Mouse (Mus musculus) heart, adult 9 months (tissue): ENCODE measurements at regions not wholly inside any gene's neighbourhood (a gene's known extent, or its start where the extent isn't known, plus 50 kb on each side); places are given as distances from the start of the nearest gene placed in this dataset.
"Not testable (repeated sequence)": the region's sequence is repeated elsewhere in the genome, so short reads cannot be mapped to it uniquely, and the experiment has no call there.

Experiments
- DNase-seq, 2 experiments: peaks; one replicate each; pipeline ENCODE4 v3.0.0; 2022; ENCODE audit warnings: low spot score in 2 of 2

DNA sequence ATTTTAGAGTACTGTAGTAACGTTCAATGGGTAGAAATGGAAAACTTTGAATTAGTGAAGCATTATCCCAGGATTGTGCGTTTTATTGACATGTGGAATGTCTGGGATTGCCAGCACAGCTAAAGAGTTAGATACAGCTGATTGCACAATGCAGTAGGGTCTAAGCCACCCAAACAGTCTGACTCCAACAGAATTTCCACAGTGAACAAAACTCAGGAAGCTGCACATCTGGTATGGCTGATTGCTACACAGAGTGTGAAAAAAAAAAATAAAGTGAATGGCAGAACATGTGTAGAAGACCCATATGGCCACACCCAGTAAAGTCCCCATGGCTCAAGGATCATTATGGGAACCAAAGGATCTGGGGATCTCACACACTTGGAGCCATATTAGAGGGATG is 596.0 kb upstream of the Igfbp3 start:
- DNase-seq = peak; percentile 15 to 34

DNA sequence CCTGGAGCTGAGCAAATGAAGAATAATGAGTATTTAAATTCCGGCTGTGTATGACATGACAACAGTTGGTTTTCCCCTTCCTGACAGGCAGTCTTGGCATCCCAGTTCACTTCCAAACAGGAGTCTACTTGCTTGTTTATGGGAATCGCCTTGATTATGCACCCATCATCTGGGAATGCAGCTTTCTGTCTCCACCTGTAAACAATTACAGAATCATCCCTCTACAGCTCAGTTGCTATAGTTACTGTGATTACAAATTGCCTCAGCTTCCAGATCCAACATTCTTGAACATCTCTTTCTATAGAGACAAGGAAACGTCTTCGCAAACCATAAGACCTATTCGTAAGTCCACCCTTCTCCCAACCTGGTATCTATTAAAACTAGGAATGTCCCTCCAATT is 582.6 kb upstream of the Igfbp3 start:
- DNase-seq = no peak

DNA sequence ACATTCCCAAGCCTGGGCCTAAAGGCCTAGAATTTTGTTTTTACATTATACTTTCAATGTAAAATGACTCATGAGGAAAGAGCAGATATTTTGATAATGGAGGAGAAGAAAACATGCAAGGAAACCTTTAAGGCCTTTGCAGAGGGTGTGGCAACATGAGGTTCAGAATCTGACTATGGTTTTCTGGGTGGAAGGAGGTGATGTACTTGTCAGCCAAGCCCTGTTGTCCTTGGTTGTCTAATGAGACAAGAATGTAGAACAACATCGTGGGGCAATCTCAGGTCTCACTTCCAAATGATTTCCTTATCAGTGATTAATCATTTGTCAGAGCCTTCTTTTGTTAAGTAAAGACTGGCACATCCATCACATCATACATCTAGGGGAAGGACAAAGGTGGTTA is 580.5 kb upstream of the Igfbp3 start:
- no peak for DNase-seq

DNA sequence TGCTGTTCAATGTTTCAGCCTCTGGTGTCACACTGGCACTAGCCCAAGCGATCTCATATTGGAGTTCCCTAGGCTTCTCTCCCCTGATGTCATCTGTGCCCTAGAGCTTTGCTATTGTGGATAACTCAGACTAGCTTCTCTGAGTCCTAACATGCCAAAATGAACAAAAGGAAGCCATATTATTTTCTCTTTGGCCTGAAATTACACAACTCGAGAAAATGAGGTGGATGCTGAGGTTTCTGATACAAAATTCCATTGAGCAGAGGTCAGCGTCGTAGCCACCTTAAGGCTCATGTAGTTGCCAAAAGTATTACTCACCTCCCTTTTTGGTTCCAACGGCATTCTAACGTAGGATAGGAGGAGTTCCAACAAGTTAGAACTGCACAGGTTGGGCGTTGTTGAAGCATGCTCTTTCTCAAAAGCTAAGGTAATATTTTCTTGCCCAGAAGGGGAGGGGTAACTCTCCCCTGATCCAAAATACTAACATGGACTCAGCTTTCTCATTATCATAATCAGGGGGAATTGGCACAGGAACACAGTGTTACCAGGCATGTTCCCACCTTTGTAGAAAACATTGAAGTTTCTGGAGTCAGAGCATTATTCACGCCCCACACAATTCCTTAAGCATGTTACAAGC is 566.9 kb upstream of the Igfbp3 start:
- no peak for DNase-seq

DNA sequence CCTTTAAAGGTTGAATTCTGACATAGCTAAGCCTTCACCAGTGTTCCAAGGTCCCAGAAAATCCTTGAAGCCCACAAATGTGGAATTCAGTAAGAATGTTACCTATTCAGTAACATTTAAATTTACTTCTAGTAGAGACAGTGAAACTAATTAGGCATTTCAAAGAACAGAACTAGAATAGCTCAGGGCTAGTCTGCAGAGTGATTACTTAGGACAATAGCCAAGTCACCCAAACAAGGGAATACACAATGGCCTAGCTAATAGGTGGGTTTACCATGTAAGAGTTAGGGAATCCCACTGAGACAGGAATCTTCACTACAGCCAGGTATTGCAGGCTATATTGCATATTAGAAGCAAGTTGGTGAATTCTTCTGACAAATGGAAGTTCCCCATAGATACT is 561.6 kb upstream of the Igfbp3 start:
- DNase-seq = not testable (repeated sequence)

DNA sequence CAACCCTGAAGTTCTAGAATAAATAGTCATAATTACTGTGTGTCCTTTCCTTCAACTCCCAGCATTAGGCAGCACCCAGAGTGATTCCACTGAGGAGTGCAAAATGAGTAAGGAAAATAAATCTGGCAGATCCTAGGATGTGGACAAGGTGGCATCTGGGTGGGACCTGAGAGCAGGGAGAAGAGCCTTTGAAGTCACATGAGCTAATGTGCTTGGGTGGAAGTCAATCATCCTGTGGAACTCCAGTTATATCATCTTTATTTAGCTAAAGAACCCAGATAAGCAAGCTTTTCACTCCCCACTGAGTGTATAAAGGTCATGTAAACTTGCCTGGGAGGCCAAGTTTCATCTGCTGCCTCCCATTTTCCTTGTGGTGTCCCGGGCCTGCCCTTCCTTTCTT is 551.6 kb upstream of the Igfbp3 start:
- peak in 1 of 2 experiments; percentile 1 for DNase-seq

DNA sequence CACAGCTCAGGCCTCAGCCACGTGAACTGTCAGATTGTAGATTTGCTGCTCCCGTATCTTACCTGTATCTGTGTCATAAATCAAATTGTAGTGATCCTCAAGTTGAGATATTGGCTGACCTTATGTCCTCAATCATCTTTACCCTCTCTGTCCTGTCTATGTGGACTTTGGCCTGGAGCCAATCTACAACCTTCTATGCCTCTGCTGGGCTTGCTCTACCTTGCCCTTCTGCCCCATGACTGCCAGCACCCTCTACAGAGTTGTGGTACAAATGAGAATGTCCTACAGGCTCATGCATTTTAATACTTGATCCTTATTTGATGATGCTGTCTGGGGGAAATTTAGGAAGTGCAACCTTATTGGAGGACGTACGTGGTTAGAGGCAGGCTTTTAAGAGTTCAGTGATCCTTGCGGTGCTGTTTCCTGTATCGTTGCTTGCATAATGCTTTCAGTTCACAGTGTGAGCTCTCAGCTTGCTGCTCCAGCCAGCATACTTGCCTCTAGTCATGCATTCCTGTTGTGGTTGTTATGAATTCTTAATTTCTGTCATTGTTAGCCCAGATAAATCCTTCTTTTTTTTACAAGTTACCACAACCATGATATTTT is 545.2 kb upstream of the Igfbp3 start:
- DNase-seq = no peak
